Mouse (Mus musculus): ENCODE measurements around the gene Zfp386. TPM values are rescaled to one million over a fixed set of nuclear protein-coding genes. Genes with fewer than 3 reads are reported as not detected.

Gene Zfp386
- polyA plus RNA-seq (2015; fragmentation: Illumina TruSeq; extraction: RNeasy Lipid Tissue Mini Kit (QIAGEN cat#74804); ENCODE audit: insufficient read depth, low read depth, low replicate concordance), result 7.2 TPM

GRCm38 (mm10) chr12:116047440-116048377 is at the start of gene Zfp386:
Gene Zfp386, plus strand, starts transcription at chr12:116047724.

GRCm38 (mm10) chr12:116077074-116077854 is 29.7 kb downstream of the Zfp386 start, which contains the start of gene Vipr2:
Gene Vipr2, plus strand, starts transcription at chr12:116077726.

Other genes with a start within 250 kb of the Zfp386 start
- 3.8 TPM for gene Vipr2, start 30.0 kb downstream of the Zfp386 start, polyA plus RNA-seq (2015; fragmentation: Illumina TruSeq; extraction: RNeasy Lipid Tissue Mini Kit (QIAGEN cat#74804); ENCODE audit: insufficient read depth, low read depth, low replicate concordance)
- gene Wdr60, start 215.3 kb downstream of the Zfp386 start, polyA plus RNA-seq (2015; fragmentation: Illumina TruSeq; extraction: RNeasy Lipid Tissue Mini Kit (QIAGEN cat#74804); ENCODE audit: insufficient read depth, low read depth, low replicate concordance), result 2.4 TPM
- gene Gm11027, start 227.7 kb downstream of the Zfp386 start, polyA plus RNA-seq (2015; fragmentation: Illumina TruSeq; extraction: RNeasy Lipid Tissue Mini Kit (QIAGEN cat#74804); ENCODE audit: insufficient read depth, low read depth, low replicate concordance), result not detected
- gene Esyt2, start 233.5 kb downstream of the Zfp386 start, polyA plus RNA-seq (2015; fragmentation: Illumina TruSeq; extraction: RNeasy Lipid Tissue Mini Kit (QIAGEN cat#74804); ENCODE audit: insufficient read depth, low read depth, low replicate concordance), result 12.5 TPM